Mouse (Mus musculus) MEL (cell line): Measurements from ENCODE around the gene Pgap3. TPM values are rescaled to one million over a fixed set of nuclear protein-coding genes. Genes with fewer than 3 reads are reported as not detected.

Experiments
- DNase-seq: peaks from one replicate; pipeline ENCODE4 v3.0.0; 2011; ENCODE audit warnings: low read depth, low spot score
- H3K27ac ChIP-seq: 2 replicates; pipeline ENCODE4 v1.5.1; 2012; ENCODE audit warnings: low read depth, mild to moderate bottlenecking, control low read depth, low read length, moderate library complexity; ENCODE audit not compliant: control insufficient read depth
- H3K27me3 ChIP-seq, 2 experiments: fragments of 150-350 bp in 1 of 2; sonication (generic) in 1 of 2; 2 replicates each; pipeline ENCODE4 v1.6.1; 2012; ENCODE audit warnings: low read length in 2 of 2, mild to moderate bottlenecking in 2 of 2, improper control_type of control experiment in 1 of 2, moderate library complexity in 1 of 2; ENCODE audit not compliant: insufficient read depth in 2 of 2, control insufficient read depth in 1 of 2
- H3K36me3 ChIP-seq, 2 experiments: 2 replicates each; pipeline ENCODE4 v1.6.1; 2012 to 2014; ENCODE audit warnings: low read length in 2 of 2, improper control_type of control experiment in 1 of 2, inconsistent platforms in 1 of 2, mild to moderate bottlenecking in 1 of 2; ENCODE audit not compliant: insufficient read depth in 2 of 2, control insufficient read depth in 1 of 2
- H3K4me1 ChIP-seq, 2 experiments: fragments of 150-350 bp in 1 of 2; sonication (generic) in 1 of 2; 2 replicates each; pipeline ENCODE4 v1.6.1; 2012; ENCODE audit warnings: low read length in 2 of 2, improper control_type of control experiment in 1 of 2, mild to moderate bottlenecking in 1 of 2; ENCODE audit not compliant: insufficient read depth in 2 of 2, control insufficient read depth in 1 of 2
- H3K4me3 ChIP-seq, 2 experiments: fragments of 150-350 bp in 1 of 2; sonication (generic) in 1 of 2; 2 replicates each; pipeline ENCODE4 v1.5.1; 2012; ENCODE audit warnings: low read depth in 2 of 2, low read length in 2 of 2, mild to moderate bottlenecking in 2 of 2, moderate library complexity in 2 of 2, control low read depth in 1 of 2, improper control_type of control experiment in 1 of 2; ENCODE audit not compliant: control insufficient read depth in 1 of 2, insufficient read depth in 1 of 2
- H3K79me2 ChIP-seq: 2 replicates; pipeline ENCODE4 v1.6.1; 2012; ENCODE audit warnings: mild to moderate bottlenecking, low read length, moderate library complexity; ENCODE audit not compliant: control insufficient read depth, poor library complexity, insufficient read depth
- H3K9ac ChIP-seq: 2 replicates; pipeline ENCODE4 v1.6.1; 2012; ENCODE audit warnings: low read depth, mild to moderate bottlenecking, control low read depth, low read length, moderate library complexity; ENCODE audit not compliant: control insufficient read depth, poor library complexity, severe bottlenecking
- H3K9me3 ChIP-seq: fragments of 150-350 bp; sonication (generic); replicated peaks from 2 replicates; pipeline ENCODE4 v1.6.1; 2012; ENCODE audit warnings: mild to moderate bottlenecking, low read length, improper control_type of control experiment, moderate library complexity; ENCODE audit not compliant: insufficient read depth
- ETS1 ChIP-seq: IDR thresholded peaks from 2 replicates; pipeline ENCODE4 v1.6.1; 2012; ENCODE audit warnings: low read depth, mild to moderate bottlenecking, inconsistent platforms, low read length, improper control_type of control experiment, moderate library complexity
- GABPA ChIP-seq: IDR thresholded peaks from 2 replicates; pipeline ENCODE4 v1.6.1; 2012; ENCODE audit warnings: low read depth, mild to moderate bottlenecking, inconsistent platforms, low read length, improper control_type of control experiment, moderate library complexity
- GATA1 ChIP-seq: IDR thresholded peaks from 2 replicates; pipeline ENCODE4 v1.6.1; 2011; ENCODE audit warnings: low read depth, low read length, improper control_type of control experiment
- JUND ChIP-seq: IDR thresholded peaks from 2 replicates; pipeline ENCODE4 v1.6.1; 2011; ENCODE audit warnings: low read depth, mild to moderate bottlenecking, improper control_type of control experiment, low read length
- KAT2A ChIP-seq: conservative IDR thresholded peaks from 2 replicates; pipeline ENCODE4 v1.6.1; 2012; ENCODE audit warnings: low read depth, low read length, improper control_type of control experiment, inconsistent platforms
- MAFK ChIP-seq: IDR thresholded peaks from 2 replicates; pipeline ENCODE4 v1.6.1; 2011; ENCODE audit warnings: low read depth, mild to moderate bottlenecking, low read length, improper control_type of control experiment, borderline replicate concordance
- MAX ChIP-seq: IDR thresholded peaks from 2 replicates; pipeline ENCODE4 v1.6.1; 2011; ENCODE audit warnings: low read length, improper control_type of control experiment
- MEF2A ChIP-seq: IDR thresholded peaks from 2 replicates; pipeline ENCODE4 v1.6.1; 2014; ENCODE audit warnings: low read depth, mild to moderate bottlenecking, inconsistent platforms, low read length, improper control_type of control experiment; ENCODE audit not compliant: poor library complexity, insufficient replicate concordance, severe bottlenecking; ENCODE audit errors: extremely low read depth
- MYC ChIP-seq: IDR thresholded peaks from 2 replicates; pipeline ENCODE4 v1.6.1; 2011; ENCODE audit warnings: low read depth, mild to moderate bottlenecking, low read length, improper control_type of control experiment, moderate library complexity
- NRF1 ChIP-seq: IDR thresholded peaks from 2 replicates; pipeline ENCODE4 v1.6.1; 2014; ENCODE audit warnings: low read depth, mild to moderate bottlenecking, inconsistent platforms, low read length, improper control_type of control experiment, moderate library complexity; ENCODE audit not compliant: poor library complexity, insufficient read depth, severe bottlenecking
- POLR2A ChIP-seq, 2 experiments: IDR thresholded peaks; 2 replicates each; pipeline ENCODE4 v1.6.1; 2011 to 2012; ENCODE audit warnings: low read length in 2 of 2, mild to moderate bottlenecking in 2 of 2, control low read depth in 1 of 2, improper control_type of control experiment in 1 of 2, low read depth in 1 of 2, moderate library complexity in 1 of 2; ENCODE audit not compliant: control insufficient read depth in 1 of 2, insufficient read depth in 1 of 2, poor library complexity in 1 of 2
- POLR2AphosphoS2 ChIP-seq: IDR thresholded peaks from 2 replicates; pipeline ENCODE4 v1.6.1; 2011; ENCODE audit warnings: low read length, improper control_type of control experiment
- SIN3A ChIP-seq: IDR thresholded peaks from 2 replicates; pipeline ENCODE4 v1.6.1; 2012; ENCODE audit warnings: low read length, improper control_type of control experiment, inconsistent platforms
- SMC3 ChIP-seq: IDR thresholded peaks from 2 replicates; pipeline ENCODE4 v1.6.1; 2011; ENCODE audit warnings: low read depth, low read length, improper control_type of control experiment
- TAL1 ChIP-seq: IDR thresholded peaks from 2 replicates; pipeline ENCODE4 v1.6.1; 2012; ENCODE audit warnings: mild to moderate bottlenecking, inconsistent platforms, low read length, moderate library complexity, mixed read lengths
- UBTF ChIP-seq: IDR thresholded peaks from 2 replicates; pipeline ENCODE4 v1.6.1; 2012; ENCODE audit warnings: low read depth, mild to moderate bottlenecking, inconsistent platforms, low read length, improper control_type of control experiment, moderate library complexity, borderline replicate concordance; ENCODE audit not compliant: insufficient read depth
- USF1 ChIP-seq: IDR thresholded peaks from 2 replicates; pipeline ENCODE4 v1.6.1; 2014; ENCODE audit warnings: low read depth, mild to moderate bottlenecking, inconsistent platforms, low read length, improper control_type of control experiment, moderate library complexity
- ZMIZ1 ChIP-seq: IDR thresholded peaks from 2 replicates; pipeline ENCODE4 v1.6.1; 2012; ENCODE audit warnings: low read depth, mild to moderate bottlenecking, inconsistent platforms, low read length, improper control_type of control experiment, moderate library complexity
- polyA plus RNA-seq, 2 experiments: library from polyadenylated mRNA; stranded (reverse) in 1 of 2; unstranded in 1 of 2; fragments of >175 nt in 1 of 2; fragments of >200 nt in 1 of 2; gene quantifications; 2 replicates each; pipeline versions ENCODE4 v1.2.1 to v1.2.4; 2012; ENCODE audit warnings: low replicate concordance in 2 of 2, low read depth in 1 of 2; ENCODE audit not compliant: insufficient read length in 2 of 2, insufficient read depth in 1 of 2, missing spikeins in 1 of 2
- total RNA-seq: library from RNA; depleted of rRNA; stranded (reverse); fragments of 300-350 nt; gene quantifications from 2 replicates; pipeline ENCODE4 v1.2.3, GENCODE M21; 2012

The Pgap3 gene
- total and polyA plus RNA-seq, 3 experiments = 7.4 to 8.4 TPM; not detected in 1

DNA sequence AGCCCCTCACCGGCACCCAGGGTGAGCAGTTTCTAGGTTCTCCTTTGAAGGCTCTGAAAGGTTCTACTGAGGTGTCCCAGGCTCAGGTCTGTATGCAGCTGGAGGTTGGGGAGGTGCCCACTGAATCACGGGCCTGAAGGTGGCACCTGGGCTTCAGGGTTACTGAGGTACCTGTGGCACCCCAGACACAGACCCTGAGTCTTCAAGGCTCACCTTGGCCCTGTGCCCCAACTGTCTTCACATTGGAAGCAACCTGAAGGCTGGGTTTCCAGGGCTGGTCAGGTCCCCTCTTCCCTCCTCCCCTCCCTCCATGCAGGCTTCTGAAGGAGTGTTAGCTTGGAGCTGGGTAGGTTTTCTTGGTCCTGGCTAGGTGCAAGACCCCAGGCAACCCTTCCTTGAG, 18.6 kb downstream of the Pgap3 start:
- H3K4me1 ChIP-seq = no peaks in the 10 kb centered on the region
- no peak for DNase-seq
- no peak overlapping the region for H3K27ac ChIP-seq
- no peaks in the 10 kb centered on the region for H3K9me3 ChIP-seq
- no peaks in the 10 kb centered on the region for H3K27me3 ChIP-seq
- H3K4me3 ChIP-seq = no peak overlapping the region
- no peak overlapping the region for H3K9ac ChIP-seq
- H3K36me3 ChIP-seq = peaks cover 0 to 1% of the 10 kb centered on the region in 2 experiments; a peak in 1 of 4 replicates
- TF ChIP-seq KAT2A = no peak
- H3K79me2 ChIP-seq = no peaks in the 10 kb centered on the region

DNA sequence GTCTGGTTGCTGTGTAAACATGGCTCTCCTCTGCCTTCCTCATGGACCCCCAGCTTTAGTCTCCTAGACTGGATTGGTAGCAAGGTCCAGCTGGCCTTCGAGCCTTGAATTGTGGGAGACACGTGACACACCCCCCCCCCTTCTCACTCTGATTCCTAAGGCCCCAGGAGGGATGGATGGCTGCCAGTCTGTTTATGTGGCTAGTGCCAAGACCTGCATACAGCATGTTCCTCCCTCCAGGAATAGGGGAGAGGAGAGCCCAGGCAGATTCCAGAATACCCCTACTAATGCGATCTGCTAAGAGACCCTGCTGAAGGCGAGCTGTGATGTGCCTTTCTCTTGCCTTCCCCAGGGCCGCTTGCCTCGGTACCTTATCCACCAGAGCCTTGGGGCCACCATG, 20.2 kb downstream of the Pgap3 start:
- no peaks in the 10 kb centered on the region for H3K4me1 ChIP-seq
- no peak overlapping the region for H3K9ac ChIP-seq
- H3K36me3 ChIP-seq = peaks cover 0 to 4% of the 10 kb centered on the region in 2 experiments; a peak in 2 of 4 replicates
- no peaks in the 10 kb centered on the region for H3K27me3 ChIP-seq
- no peak overlapping the region for H3K4me3 ChIP-seq
- no peaks in the 10 kb centered on the region for H3K9me3 ChIP-seq
- no peak for DNase-seq
- H3K27ac ChIP-seq = no peak overlapping the region
- no peak for TF ChIP-seq GATA1
- no peak for TF ChIP-seq MAFK
- no peak for TF ChIP-seq GABPA
- no peak for TF ChIP-seq SIN3A
- TF ChIP-seq ETS1 = no peak
- no peak for TF ChIP-seq POLR2AphosphoS2
- TF ChIP-seq USF1 = no peak
- no peak for TF ChIP-seq SMC3
- no peak for TF ChIP-seq JUND
- TF ChIP-seq TAL1 = no peak
- no peak for TF ChIP-seq NRF1
- TF ChIP-seq ZMIZ1 = no peak
- TF ChIP-seq MEF2A = no peak
- no peak for TF ChIP-seq MAX
- TF ChIP-seq UBTF = no peak
- TF ChIP-seq MYC = no peak
- no peak for TF ChIP-seq POLR2A (IDR thresholded peaks at IDR 0.05; ENCODE audit: control insufficient read depth in 1 of 2, insufficient read depth in 1 of 2, low read depth in 1 of 2, low read length in 2 of 2, poor library complexity in 1 of 2)
- no peaks in the 10 kb centered on the region for H3K79me2 ChIP-seq
